Mouse (Mus musculus): ENCODE measurements around the gene Rgs16.
A peak's percentile ranks its signal among the peaks of the same experiment; 100 is the strongest.

Rgs16 gene

GRCm38 (mm10) chr1:153720935-153721334, 19.2 kb upstream of the Rgs16 start:
- no peak for DNase-seq (ENCODE audit: low spot score in 2 of 2)

GRCm38 (mm10) chr1:153721565-153722310, 18.4 kb upstream of the Rgs16 start:
- DNase-seq (ENCODE audit: low spot score in 2 of 2), result no peak

GRCm38 (mm10) chr1:153723426-153723825, 16.7 kb upstream of the Rgs16 start:
- no peak for DNase-seq (ENCODE audit: low spot score in 2 of 2)

- no peak for DNase-seq (ENCODE audit: low spot score in 2 of 2)
These were observed 13.5 kb upstream of the Rgs16 start for GRCm38 (mm10) chr1:153726636-153727035.

GRCm38 (mm10) chr1:153729806-153730205, 10.3 kb upstream of the Rgs16 start:
- no peak for DNase-seq (ENCODE audit: low spot score in 2 of 2)

- no peak for DNase-seq (ENCODE audit: low spot score in 2 of 2)
These were observed 9.5 kb upstream of the Rgs16 start for GRCm38 (mm10) chr1:153730671-153731070.

- no peak for DNase-seq (ENCODE audit: low spot score in 2 of 2)
These were observed 7.0 kb upstream of the Rgs16 start for GRCm38 (mm10) chr1:153733181-153733580.

GRCm38 (mm10) chr1:153734866-153735265, 5.3 kb upstream of the Rgs16 start:
- no peak for DNase-seq (ENCODE audit: low spot score in 2 of 2)

- DNase-seq (ENCODE audit: low spot score in 2 of 2), result no peak
These were observed 4.1 kb upstream of the Rgs16 start for GRCm38 (mm10) chr1:153736096-153736495.

- no peak for DNase-seq (ENCODE audit: low spot score in 2 of 2)
These were observed 2.8 kb upstream of the Rgs16 start for GRCm38 (mm10) chr1:153737101-153738085.

- no peak for DNase-seq (ENCODE audit: low spot score in 2 of 2)
These were observed 623 bp upstream of the Rgs16 start for GRCm38 (mm10) chr1:153739437-153740015.

- no peak for DNase-seq (ENCODE audit: low spot score in 2 of 2)
These were observed 739 bp downstream of the Rgs16 start for GRCm38 (mm10) chr1:153740775-153741400.

GRCm38 (mm10) chr1:153741551-153742316, 1.6 kb downstream of the Rgs16 start:
- no peak for DNase-seq (ENCODE audit: low spot score in 2 of 2)

- peak; percentile 34 to 64 for DNase-seq (ENCODE audit: low spot score in 2 of 2)
These were observed 2.4 kb downstream of the Rgs16 start for GRCm38 (mm10) chr1:153742374-153743155.

GRCm38 (mm10) chr1:153746119-153746670, 6.0 kb downstream of the Rgs16 start:
- no peak for DNase-seq (ENCODE audit: low spot score in 2 of 2)

- DNase-seq (ENCODE audit: low spot score in 2 of 2), result peak; percentile 61 to 70
These were observed 6.6 kb downstream of the Rgs16 start for GRCm38 (mm10) chr1:153746728-153747127.

GRCm38 (mm10) chr1:153747861-153748530, 7.8 kb downstream of the Rgs16 start:
- no peak for DNase-seq (ENCODE audit: low spot score in 2 of 2)

- peak; percentile 44 to 67 for DNase-seq (ENCODE audit: low spot score in 2 of 2)
These were observed 8.4 kb downstream of the Rgs16 start for GRCm38 (mm10) chr1:153748549-153748948.

GRCm38 (mm10) chr1:153749211-153749801, 9.2 kb downstream of the Rgs16 start, which contains the start of gene Rnasel:
Rnasel (plus strand) TSS chr1:153749426.
- DNase-seq (ENCODE audit: low spot score in 2 of 2), result peak; percentile 66 to 76

All from spleen, postnatal 36 days (tissue).